8 mouse cellular contexts compared by ENCODE assay signal in genomic region chr19:5795668-5796572, GRCm38 (mm10). TPM values are rescaled to one million over a fixed set of nuclear protein-coding genes. Genes with fewer than 3 reads are reported as not detected.
DNase-seq lines count a peak whose midpoint lies in the region; ATAC-seq lines count a peak whose summit lies in the region.

No protein-coding gene starts in this region.

- intact Hi-C loops in left cerebral cortex, postnatal 4 days (cut with DNase I): no loop called here

- peak overlapping the region; percentile 99; the same call in 1 of the 2 replicates for H3K9ac ChIP-seq in kidney, embryonic 14.5 days (ENCODE audit: low read depth, low read length)

- no peaks in the 10 kb centered on the region for H3K9me3 ChIP-seq in kidney, embryonic 14.5 days (ENCODE audit: control insufficient read depth, low read length)
- no peaks in the 10 kb centered on the region for H3K9me3 ChIP-seq in hindbrain, embryonic 10.5 days
- no peaks in the 10 kb centered on the region for H3K9me3 ChIP-seq in midbrain, embryonic 10.5 days (replicated peaks)

- H3K4me3 ChIP-seq in kidney, embryonic 14.5 days (ENCODE audit: low read length): peak overlapping the region; percentile 94
- H3K4me3 ChIP-seq in hindbrain, embryonic 10.5 days: peak overlapping the region; percentile 91
- peak overlapping the region; percentile 99 for H3K4me3 ChIP-seq in midbrain, embryonic 10.5 days

- 51% methylated on average over 11 of the region's 11 CpGs for WGBS in kidney, embryonic 14.5 days
- 82% methylated on average over 11 of the region's 11 CpGs for WGBS in hindbrain, embryonic 10.5 days
- WGBS in midbrain, embryonic 10.5 days: 83% methylated on average over 11 of the region's 11 CpGs

- H3K4me2 ChIP-seq in kidney, embryonic 14.5 days (replicated peaks; ENCODE audit: low read depth, low read length): peak overlapping the region; percentile 91

- no peak for DNase-seq in kidney, postnatal 36 days
- DNase-seq in ZHBTc4 (ENCODE audit: low read depth, low spot score): peak; percentile 62
- DNase-seq in hindbrain, embryonic 10.5 days (ENCODE audit: low spot score): no peak
- DNase-seq in midbrain, embryonic 10.5 days (ENCODE audit: low spot score): no peak
- no peak for DNase-seq in left cerebral cortex, postnatal 4 days
- no peak for DNase-seq in spleen, adult 12 weeks (ENCODE audit: low spot score)
- DNase-seq in cerebellum, postnatal 4 days (ENCODE audit: low spot score in 2 of 2): no peak

- H3K4me1 ChIP-seq in kidney, embryonic 14.5 days (ENCODE audit: control insufficient read depth, insufficient read depth, low read length): peaks cover 12% of the 10 kb centered on the region; the same call in 1 of the 2 replicates
- H3K4me1 ChIP-seq in hindbrain, embryonic 10.5 days (replicated peaks): peaks cover 36% of the 10 kb centered on the region
- H3K4me1 ChIP-seq in midbrain, embryonic 10.5 days: peaks cover 44% of the 10 kb centered on the region

- H3K36me3 ChIP-seq in kidney, embryonic 14.5 days (ENCODE audit: control insufficient read depth, insufficient read depth, low read length): peaks cover 46% of the 10 kb centered on the region
- peaks cover 62% of the 10 kb centered on the region for H3K36me3 ChIP-seq in hindbrain, embryonic 10.5 days
- peaks cover 64% of the 10 kb centered on the region for H3K36me3 ChIP-seq in midbrain, embryonic 10.5 days

- H3K27ac ChIP-seq in kidney, embryonic 14.5 days (ENCODE audit: low read depth, low read length): no peak overlapping the region
- no peak overlapping the region for H3K27ac ChIP-seq in hindbrain, embryonic 10.5 days
- no peak overlapping the region for H3K27ac ChIP-seq in midbrain, embryonic 10.5 days (replicated peaks)

- no peaks in the 10 kb centered on the region for H3K27me3 ChIP-seq in kidney, embryonic 14.5 days (ENCODE audit: control insufficient read depth, insufficient read depth, low read length)
- H3K27me3 ChIP-seq in hindbrain, embryonic 10.5 days (ENCODE audit: insufficient read depth, poor library complexity, severe bottlenecking): no peaks in the 10 kb centered on the region
- H3K27me3 ChIP-seq in midbrain, embryonic 10.5 days (ENCODE audit: low read depth, poor library complexity, severe bottlenecking): no peaks in the 10 kb centered on the region

- no peak for ATAC-seq in kidney, embryonic 14.5 days (ENCODE audit: low FRiP score, low TSS enrichment)

RNA-seq across cellular contexts. Expression of gene Scyl1, which starts 24.7 kb away (rescaled TPM):
- 54.7 and 73.5 TPM in 2 replicates for polyA plus RNA-seq in kidney, embryonic 14.5 days (2014; fragmentation: Nextera tagmentation; extraction: Ambion mirVana)
- 68.2 and 69.5 TPM in 2 replicates for polyA plus RNA-seq in hindbrain, embryonic 10.5 days (2016; fragmentation: Nextera tagmentation; extraction: Ambion mirVana)
- polyA plus RNA-seq in midbrain, embryonic 10.5 days (2016; fragmentation: Nextera tagmentation; extraction: Ambion mirVana): 68.3 and 71.3 TPM in 2 replicates
- total RNA-seq in left cerebral cortex, postnatal 4 days (2021): 10 to 100 TPM; 81.7 to 81.8 TPM

RNA-seq across cellular contexts. Expression of gene Ltbp3, which starts 55.2 kb away (rescaled TPM):
- 14.9 and 27.1 TPM in 2 replicates for polyA plus RNA-seq in kidney, embryonic 14.5 days (2014; fragmentation: Nextera tagmentation; extraction: Ambion mirVana)
- polyA plus RNA-seq in hindbrain, embryonic 10.5 days (2016; fragmentation: Nextera tagmentation; extraction: Ambion mirVana): 2.7 and 6.9 TPM in 2 replicates
- 2.9 and 3.1 TPM in 2 replicates for polyA plus RNA-seq in midbrain, embryonic 10.5 days (2016; fragmentation: Nextera tagmentation; extraction: Ambion mirVana)
- total RNA-seq in left cerebral cortex, postnatal 4 days (2021): 10 to 100 TPM; 23.8 to 23.9 TPM
